Mouse (Mus musculus): ENCODE results near the gene Trio. TPM values are rescaled to one million over a fixed set of nuclear protein-coding genes. Genes with fewer than 3 reads are reported as not detected.

Trio gene
- polyA plus RNA-seq, 1 experiment from 2014 or later, result 8.8 TPM

DNA sequence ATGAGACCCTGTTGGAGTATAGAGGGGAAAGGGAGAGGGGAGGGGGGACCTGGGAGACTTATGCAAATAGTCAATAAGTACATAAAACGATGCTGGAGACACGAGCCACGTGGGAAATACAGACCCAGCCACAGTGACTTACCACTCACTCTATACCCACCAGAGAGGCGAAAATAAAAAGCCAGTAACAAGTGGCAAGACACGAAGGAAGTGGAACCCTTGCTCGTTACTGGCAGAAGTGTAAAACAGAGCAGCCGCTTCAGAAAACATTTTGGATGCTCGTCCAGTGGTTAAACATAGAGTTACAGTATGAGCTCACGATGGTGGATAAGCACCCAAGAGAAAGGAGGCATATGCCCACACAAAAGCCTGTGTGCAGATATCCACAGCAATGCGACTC, 9.0 kb upstream of the Trio start:
- Histone ChIP-seq H3K9ac (ENCODE audit: low read length) (no peak overlapping the region), H3K36me3 (ENCODE audit: control insufficient read depth, insufficient read depth, low read length) (no peaks in the 10 kb centered on the region), H3K9me3 (ENCODE audit: control insufficient read depth, low read length) (no peaks in the 10 kb centered on the region), H3K4me2 (replicated peaks; ENCODE audit: low read depth) (no peak overlapping the region), H3K4me1 (replicated peaks; ENCODE audit: control insufficient read depth, insufficient read depth) (no peaks in the 10 kb centered on the region), H3K4me3 (ENCODE audit: low read depth, low read length) (no peak overlapping the region), H3K27ac (replicated peaks) (no peak overlapping the region), H3K27me3 (ENCODE audit: control insufficient read depth, insufficient read depth, low read length) (no peaks in the 10 kb centered on the region)
- ATAC-seq (ENCODE audit: low FRiP score, low TSS enrichment) (no peak), DNase-seq (ENCODE audit: low spot score) (no peak)
- WGBS, result 73% methylated on average over 10 of the region's 10 CpGs
- TF ChIP-seq CTCF (IDR thresholded peaks at IDR 0.05; ENCODE audit: low read depth) (no peak), EP300 (optimal IDR thresholded peaks at IDR 0.05) (no peak)

- H3K4me3 ChIP-seq (ENCODE audit: low read depth, low read length), result no peak overlapping the region
- no peaks in the 10 kb centered on the region for H3K27me3 ChIP-seq (ENCODE audit: control insufficient read depth, insufficient read depth, low read length)
- DNase-seq (ENCODE audit: low spot score) (no peak), ATAC-seq (ENCODE audit: low FRiP score, low TSS enrichment) (no peak)
- no peaks in the 10 kb centered on the region for H3K4me1 ChIP-seq (replicated peaks; ENCODE audit: control insufficient read depth, insufficient read depth)
- H3K9ac ChIP-seq (ENCODE audit: low read length), result no peak overlapping the region
- no peak overlapping the region for H3K4me2 ChIP-seq (replicated peaks; ENCODE audit: low read depth)
- no peaks in the 10 kb centered on the region for H3K9me3 ChIP-seq (ENCODE audit: control insufficient read depth, low read length)
- no peak for TF ChIP-seq EP300 (optimal IDR thresholded peaks at IDR 0.05)
- TF ChIP-seq CTCF (IDR thresholded peaks at IDR 0.05; ENCODE audit: low read depth), result no peak
- H3K27ac ChIP-seq (replicated peaks), result no peak overlapping the region
- H3K36me3 ChIP-seq (ENCODE audit: control insufficient read depth, insufficient read depth, low read length), result no peaks in the 10 kb centered on the region
- 83% methylated on average over 7 of the region's 7 CpGs for WGBS
These were observed 3.7 kb upstream of the Trio start for GRCm38 (mm10) chr15:28029371-28029770.

GRCm38 (mm10) chr15:28028542-28028941, 2.9 kb upstream of the Trio start:
- ATAC-seq (ENCODE audit: low FRiP score, low TSS enrichment), result no peak
- Histone ChIP-seq H3K4me2 (replicated peaks; ENCODE audit: low read depth) (no peak overlapping the region), H3K27me3 (ENCODE audit: control insufficient read depth, insufficient read depth, low read length) (no peaks in the 10 kb centered on the region), H3K4me3 (ENCODE audit: low read depth, low read length) (no peak overlapping the region), H3K36me3 (ENCODE audit: control insufficient read depth, insufficient read depth, low read length) (no peaks in the 10 kb centered on the region), H3K4me1 (replicated peaks; ENCODE audit: control insufficient read depth, insufficient read depth) (no peaks in the 10 kb centered on the region), H3K27ac (replicated peaks) (no peak overlapping the region), H3K9me3 (ENCODE audit: control insufficient read depth, low read length) (no peaks in the 10 kb centered on the region), H3K9ac (ENCODE audit: low read length) (no peak overlapping the region)
- DNase-seq (ENCODE audit: low spot score), result no peak
- TF ChIP-seq CTCF (IDR thresholded peaks at IDR 0.05; ENCODE audit: low read depth), result no peak
- TF ChIP-seq EP300 (optimal IDR thresholded peaks at IDR 0.05), result no peak
- 91% methylated on average over 6 of the region's 6 CpGs for WGBS

GRCm38 (mm10) chr15:28026167-28026481, 476 bp upstream of the Trio start:
- H3K27ac ChIP-seq (replicated peaks), result no peak overlapping the region
- WGBS, result under 1% methylated on average over 18 of the region's 18 CpGs
- peak overlapping the region; percentile 90 for H3K4me3 ChIP-seq (ENCODE audit: low read depth, low read length)
- H3K36me3 ChIP-seq (ENCODE audit: control insufficient read depth, insufficient read depth, low read length), result no peaks in the 10 kb centered on the region
- peak overlapping the region; percentile 95 for H3K4me2 ChIP-seq (replicated peaks; ENCODE audit: low read depth)
- DNase-seq (ENCODE audit: low spot score) (no peak), ATAC-seq (ENCODE audit: low FRiP score, low TSS enrichment) (no peak)
- peak overlapping the region; percentile 55 for H3K9ac ChIP-seq (ENCODE audit: low read length)
- TF ChIP-seq CTCF (IDR thresholded peaks at IDR 0.05; ENCODE audit: low read depth), result peak; percentile 92
- no peak for TF ChIP-seq EP300 (optimal IDR thresholded peaks at IDR 0.05)
- H3K27me3 ChIP-seq (ENCODE audit: control insufficient read depth, insufficient read depth, low read length), result no peaks in the 10 kb centered on the region
- H3K9me3 ChIP-seq (ENCODE audit: control insufficient read depth, low read length), result no peaks in the 10 kb centered on the region
- peaks cover 2% of the 10 kb centered on the region; the same call in 1 of the 2 replicates for H3K4me1 ChIP-seq (replicated peaks; ENCODE audit: control insufficient read depth, insufficient read depth)

- Histone ChIP-seq H3K4me1 (replicated peaks; ENCODE audit: control insufficient read depth, insufficient read depth) (peaks cover 4% of the 10 kb centered on the region), H3K4me2 (replicated peaks; ENCODE audit: low read depth) (peak overlapping the region; percentile 95), H3K27me3 (ENCODE audit: control insufficient read depth, insufficient read depth, low read length) (no peaks in the 10 kb centered on the region), H3K9ac (ENCODE audit: low read length) (peak overlapping the region; percentile 94), H3K27ac (replicated peaks) (peak overlapping the region; percentile 98), H3K36me3 (ENCODE audit: control insufficient read depth, insufficient read depth, low read length) (no peaks in the 10 kb centered on the region), H3K4me3 (ENCODE audit: low read depth, low read length) (peak overlapping the region; percentile 90), H3K9me3 (ENCODE audit: control insufficient read depth, low read length) (no peaks in the 10 kb centered on the region)
- TF ChIP-seq EP300 (optimal IDR thresholded peaks at IDR 0.05) (no peak), CTCF (IDR thresholded peaks at IDR 0.05; ENCODE audit: low read depth) (no peak)
- DNase-seq (ENCODE audit: low spot score), result peak; percentile 58
- peak; percentile 28 for ATAC-seq (ENCODE audit: low FRiP score, low TSS enrichment)
- WGBS, result under 1% methylated on average over 54 of the region's 54 CpGs
These were observed 696 bp downstream of the Trio start for GRCm38 (mm10) chr15:28024965-28025338.

DNA sequence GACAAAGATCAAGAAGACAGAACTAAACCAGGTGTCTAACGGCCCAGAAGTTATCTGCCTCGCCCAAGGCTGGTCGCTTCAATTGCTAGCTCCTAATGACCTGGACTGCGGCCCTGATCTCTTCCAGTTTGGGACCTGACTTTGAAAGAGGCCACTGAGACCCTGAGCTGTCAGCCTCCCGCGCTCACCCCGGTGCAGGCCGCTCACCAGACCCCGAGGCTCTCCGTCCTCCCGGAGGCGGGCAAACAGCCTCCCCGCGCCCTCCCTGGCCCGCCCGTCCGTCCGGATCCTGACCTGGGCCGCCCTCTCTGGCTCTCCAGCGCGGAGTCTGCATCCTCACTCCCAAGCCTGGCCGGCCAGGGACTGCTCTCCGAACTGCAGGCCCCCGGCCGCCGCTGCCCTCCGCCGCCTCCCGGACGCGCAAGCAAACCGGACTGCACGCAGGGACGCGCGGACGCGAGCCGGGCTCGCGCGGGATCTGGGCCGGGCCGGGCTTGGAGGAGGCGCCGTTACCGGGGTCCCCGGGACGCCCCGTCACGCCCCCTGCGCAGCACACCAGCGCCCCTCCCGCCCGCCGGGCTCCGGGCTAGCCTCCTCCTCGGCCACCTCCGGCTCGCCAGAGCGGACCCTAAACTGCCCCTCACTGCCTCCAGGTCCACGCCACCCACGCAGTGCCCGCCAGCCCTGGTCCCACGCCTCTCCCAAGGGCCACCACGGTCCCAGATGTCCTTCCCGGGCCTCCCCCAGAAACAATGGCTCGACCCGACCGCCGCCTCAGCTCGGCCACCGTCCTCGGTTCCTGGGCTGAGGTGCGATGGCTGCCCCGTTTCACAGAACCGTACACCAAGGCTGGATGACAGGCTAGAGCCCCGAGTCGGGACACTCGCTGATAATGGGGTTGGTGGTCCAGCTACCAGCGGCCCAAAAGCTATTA, 1.4 kb downstream of the Trio start:
- Histone ChIP-seq H3K4me3 (ENCODE audit: low read depth, low read length) (peak overlapping the region; percentile 90), H3K4me1 (replicated peaks; ENCODE audit: control insufficient read depth, insufficient read depth) (peaks cover 7% of the 10 kb centered on the region), H3K27me3 (ENCODE audit: control insufficient read depth, insufficient read depth, low read length) (no peaks in the 10 kb centered on the region), H3K36me3 (ENCODE audit: control insufficient read depth, insufficient read depth, low read length) (no peaks in the 10 kb centered on the region), H3K9ac (ENCODE audit: low read length) (peak overlapping the region; percentile 94), H3K27ac (replicated peaks) (peak overlapping the region; percentile 98), H3K4me2 (replicated peaks; ENCODE audit: low read depth) (peak overlapping the region; percentile 95), H3K9me3 (ENCODE audit: control insufficient read depth, low read length) (no peaks in the 10 kb centered on the region)
- DNase-seq (ENCODE audit: low spot score), result peak; percentile 79
- peak; percentile 45 for ATAC-seq (ENCODE audit: low FRiP score, low TSS enrichment)
- peak; percentile 5; the same call in 1 of the 2 replicates for TF ChIP-seq CTCF (IDR thresholded peaks at IDR 0.05; ENCODE audit: low read depth)
- no peak for TF ChIP-seq EP300 (optimal IDR thresholded peaks at IDR 0.05)
- whole genome bisulfite sequencing, result under 1% methylated on average over 77 of the region's 81 CpGs

Measured in stomach, postnatal 0 days (tissue).